Mouse (Mus musculus) MEL-GATA-1-ER (cell line): ENCODE measurements around the gene Zfp54.
"Not testable (repeated sequence)": the region's sequence is repeated elsewhere in the genome, so short reads cannot be mapped to it uniquely, and the experiment has no call there.

Source experiments
- DNase-seq: peaks from one replicate; pipeline ENCODE4 v3.0.0-alpha.2; 2012; ENCODE audit warnings: low read depth; ENCODE audit errors: extremely low read depth

The Zfp54 gene

DNA sequence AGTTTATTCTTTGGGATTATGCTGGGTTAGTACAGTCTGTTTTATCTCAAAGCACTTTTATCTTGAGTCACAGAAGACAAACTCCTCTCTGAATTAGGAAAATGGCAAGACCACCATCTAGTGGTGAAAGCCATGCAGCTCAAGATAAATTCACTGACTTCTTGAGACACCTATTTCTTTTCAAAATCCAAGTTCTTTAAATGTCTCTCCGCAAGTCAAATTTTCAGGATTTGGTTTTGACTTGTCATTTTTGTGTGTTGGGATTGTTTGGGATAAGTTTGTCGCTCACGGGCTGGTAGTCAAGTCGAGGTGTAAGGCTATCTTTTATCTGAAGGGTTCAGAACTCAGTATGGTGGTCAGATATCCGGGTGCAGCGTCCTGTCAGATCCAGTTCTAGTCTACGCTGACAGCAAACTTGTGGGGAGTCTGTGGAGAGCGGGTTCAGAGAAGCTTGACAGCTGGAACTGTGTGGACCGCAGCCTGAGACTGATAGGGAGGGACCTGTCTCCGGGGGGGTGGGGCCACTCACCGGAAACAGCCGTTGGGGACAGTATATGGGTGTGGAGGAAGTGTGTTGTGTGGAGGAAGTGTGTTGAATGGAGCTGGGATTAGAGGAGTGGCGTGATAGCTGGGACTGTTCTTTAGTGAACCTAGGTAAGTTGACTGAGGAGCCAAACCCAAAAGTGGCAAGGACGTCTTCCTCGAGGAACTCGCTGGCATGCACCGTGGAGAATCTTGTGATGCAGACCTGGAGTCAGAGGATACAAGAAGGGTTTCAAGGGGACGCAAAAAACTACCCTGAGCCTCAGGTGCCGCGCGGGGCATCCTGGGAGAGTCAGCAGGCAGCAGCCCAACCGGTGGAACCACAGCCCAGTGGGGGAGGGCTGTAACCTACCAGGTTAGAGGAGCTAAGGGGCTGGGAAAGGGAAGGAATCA lies at the start of gene Zfp54:
Gene Zfp54 (plus strand): TSS at position 564 of the 936 bp plus-strand sequence.
- DNase-seq: peak; percentile 87

GRCm38 (mm10) chr17:21375311-21375710 lies 47.7 kb upstream of the Zfp54 start:
- DNase-seq: no peak

- DNase-seq: no peak
Observed at GRCm38 (mm10) chr17:21383391-21384056, 39.5 kb upstream of the Zfp54 start, which contains the start of gene Zfp677. TSS of gene Zfp677 (plus strand) at chr17:21383748.

- no peak for DNase-seq
Observed at GRCm38 (mm10) chr17:21384057-21384411, 39.0 kb upstream of the Zfp54 start.

GRCm38 (mm10) chr17:21438806-21439400 lies 15.9 kb downstream of the Zfp54 start:
- not testable (repeated sequence) for DNase-seq

GRCm38 (mm10) chr17:21449669-21450068 lies 26.6 kb downstream of the Zfp54 start:
- DNase-seq: peak; percentile 62

GRCm38 (mm10) chr17:21450138-21450704 lies 27.2 kb downstream of the Zfp54 start, which contains the start of gene Zfp51:
TSS of gene Zfp51 (plus strand) at chr17:21450374.
- DNase-seq: peak; percentile 88

- no peak for DNase-seq
Observed at GRCm38 (mm10) chr17:21463550-21463949, 40.5 kb downstream of the Zfp54 start.

DNA sequence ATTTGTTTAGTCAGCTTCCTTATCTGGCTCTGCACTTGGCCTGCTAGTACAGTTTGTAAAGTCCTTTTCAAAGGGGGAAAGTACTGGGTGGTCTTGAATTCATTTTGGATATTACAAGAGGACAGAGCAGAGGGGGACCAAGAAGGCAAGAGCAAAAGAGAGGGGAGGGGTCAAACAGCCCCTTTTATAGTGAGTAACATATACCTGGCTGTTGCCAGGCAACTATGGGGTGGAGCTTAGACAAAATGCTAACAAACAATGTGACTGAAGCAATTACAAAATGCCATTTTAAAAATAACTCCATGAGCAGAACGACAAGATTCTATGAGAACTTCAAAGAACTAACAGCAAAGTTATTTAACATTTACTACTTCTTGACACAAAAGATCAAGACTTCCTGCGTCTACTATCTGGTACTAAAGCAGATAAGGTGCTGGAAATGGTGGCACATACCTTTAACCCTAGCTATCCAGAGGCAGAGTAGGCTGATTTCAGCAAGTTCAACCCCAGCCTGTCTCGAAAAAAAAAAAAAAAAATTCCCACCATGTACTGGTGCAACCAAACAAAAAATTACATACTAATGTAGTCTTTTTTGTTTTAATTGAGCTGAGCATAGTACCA lies 49.1 kb downstream of the Zfp54 start:
- no peak for DNase-seq

DNA sequence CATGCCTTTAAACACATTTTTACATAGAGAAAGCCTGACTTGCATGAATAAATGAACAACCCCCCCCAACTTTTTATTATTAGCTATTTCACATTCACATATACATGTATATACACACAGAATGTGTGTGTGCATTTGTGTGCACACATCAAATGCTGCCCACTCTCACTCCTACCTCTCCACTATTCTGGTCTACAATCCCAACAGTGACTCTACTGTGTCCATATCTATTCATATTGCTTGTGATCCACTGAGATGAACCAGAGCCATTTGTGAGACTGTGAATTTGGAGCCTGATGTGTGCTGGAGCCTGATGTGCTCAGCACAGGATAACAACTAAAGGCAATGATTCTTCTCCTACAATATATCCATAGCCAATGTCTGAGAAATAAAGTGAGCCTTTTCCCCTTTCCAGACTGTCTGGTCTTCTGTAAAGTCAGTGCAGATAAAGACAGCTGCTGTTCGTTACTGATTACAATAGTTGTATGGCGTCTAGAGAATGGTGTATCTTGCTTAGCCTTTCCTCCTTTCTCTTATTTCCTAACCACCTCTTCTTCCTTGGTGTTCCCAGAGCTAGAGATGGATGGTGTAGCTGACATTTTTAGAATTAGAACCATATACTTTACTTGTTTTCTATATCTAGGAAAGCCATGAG lies 49.8 kb downstream of the Zfp54 start:
- DNase-seq: peak; percentile 22

GRCm38 (mm10) chr17:21473362-21474190 lies 50.5 kb downstream of the Zfp54 start:
- no peak for DNase-seq

DNA sequence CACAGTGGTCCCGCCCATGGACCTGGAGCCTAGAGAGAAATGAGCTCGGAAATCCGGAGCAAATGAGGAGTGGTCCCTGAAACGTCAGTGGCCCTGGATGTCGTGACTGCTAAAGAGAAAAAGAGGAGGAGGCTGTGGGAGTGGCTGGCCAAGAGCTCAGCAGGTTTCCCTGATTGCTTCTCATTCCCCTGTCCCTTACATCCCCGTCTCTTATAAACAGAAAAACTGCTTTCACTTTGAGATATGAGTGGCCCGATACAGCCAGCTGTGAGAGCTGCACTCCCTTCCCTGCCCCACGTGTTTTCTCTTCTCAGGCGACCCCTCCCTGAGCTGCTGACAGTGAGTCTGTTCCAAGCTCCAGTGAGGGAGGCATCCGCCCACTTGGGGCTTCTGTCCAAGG lies 51.7 kb downstream of the Zfp54 start:
- not testable (repeated sequence) for DNase-seq

GRCm38 (mm10) chr17:21475290-21475689 lies 52.3 kb downstream of the Zfp54 start:
- not testable (repeated sequence) for DNase-seq

- DNase-seq: not testable (repeated sequence)
Observed at GRCm38 (mm10) chr17:21476351-21476750, 53.3 kb downstream of the Zfp54 start.

GRCm38 (mm10) chr17:21478103-21478777 lies 55.2 kb downstream of the Zfp54 start:
- DNase-seq: not testable (repeated sequence)
